25 mouse cellular contexts compared by ENCODE assay signal in genomic region chr9:58437541-58437940, GRCm38 (mm10). TPM values are rescaled to one million over a fixed set of nuclear protein-coding genes. Genes with fewer than 3 reads are reported as not detected.
DNase-seq lines count a peak whose midpoint lies in the region; ATAC-seq and TF ChIP-seq lines count a peak whose summit lies in the region.
"Had no signal": no experiment of that assay in that cellular context is flagged by ENCODE, and none has a peak within 500 bp of the region (broad histone marks: within the 10 kb centered on the region; RNA-seq: fewer than 3 reads in every experiment).

No protein-coding gene starts in this region.

- no peak overlapping the region for H3K4me2 ChIP-seq in forebrain, embryonic 12.5 days
- no peak overlapping the region for H3K4me2 ChIP-seq in forebrain, postnatal 0 days (ENCODE audit: low read depth)
- no peak overlapping the region for H3K4me2 ChIP-seq in hindbrain, postnatal 0 days (ENCODE audit: low read depth, low read length)
- H3K4me2 ChIP-seq in hindbrain, embryonic 11.5 days (replicated peaks; ENCODE audit: low read depth, low read length) = no peak overlapping the region
- no peak overlapping the region for H3K4me2 ChIP-seq in midbrain, embryonic 14.5 days (ENCODE audit: low read length)
- H3K4me2 ChIP-seq: embryonic facial prominence, embryonic 15.5 days; intestine, embryonic 15.5 days; liver, embryonic 13.5 days had no signal

- H3K36me3 ChIP-seq in forebrain, embryonic 12.5 days (replicated peaks) = no peaks in the 10 kb centered on the region
- H3K36me3 ChIP-seq in forebrain, postnatal 0 days (ENCODE audit: insufficient read depth) = no peaks in the 10 kb centered on the region
- H3K36me3 ChIP-seq in hindbrain, postnatal 0 days (ENCODE audit: insufficient read depth, low read length) = no peaks in the 10 kb centered on the region
- H3K36me3 ChIP-seq in hindbrain, embryonic 11.5 days (ENCODE audit: control insufficient read depth, insufficient read depth, low read length) = no peaks in the 10 kb centered on the region
- H3K36me3 ChIP-seq in midbrain, embryonic 14.5 days (ENCODE audit: control insufficient read depth, insufficient read depth, low read length) = no peaks in the 10 kb centered on the region
- no peaks in the 10 kb centered on the region for H3K36me3 ChIP-seq in midbrain, embryonic 10.5 days
- H3K36me3 ChIP-seq: embryonic facial prominence, embryonic 15.5 days; heart, embryonic 10.5 days; intestine, embryonic 15.5 days; liver, embryonic 13.5 days had no signal

- no peak for TF ChIP-seq CTCF in forebrain, postnatal 0 days (IDR thresholded peaks at IDR 0.05; ENCODE audit: low read depth)
- TF ChIP-seq CTCF in hindbrain, postnatal 0 days (IDR thresholded peaks at IDR 0.05; ENCODE audit: low read depth) = no peak

- 0 out of 2 replicates have a peak, but pooled peaks cover 6% of the 10 kb centered on the region for H3K27me3 ChIP-seq in forebrain, embryonic 12.5 days
- H3K27me3 ChIP-seq in forebrain, postnatal 0 days (ENCODE audit: insufficient read depth, low read length) = no peaks in the 10 kb centered on the region
- no peaks in the 10 kb centered on the region for H3K27me3 ChIP-seq in hindbrain, postnatal 0 days (ENCODE audit: insufficient read depth, low read length)
- no peaks in the 10 kb centered on the region for H3K27me3 ChIP-seq in hindbrain, embryonic 11.5 days (ENCODE audit: control insufficient read depth, insufficient read depth, low read length)
- H3K27me3 ChIP-seq in midbrain, embryonic 14.5 days (ENCODE audit: control insufficient read depth, insufficient read depth, low read length) = no peaks in the 10 kb centered on the region
- H3K27me3 ChIP-seq in midbrain, embryonic 10.5 days (ENCODE audit: low read depth, poor library complexity, severe bottlenecking) = peaks cover 16% of the 10 kb centered on the region
- H3K27me3 ChIP-seq: embryonic facial prominence, embryonic 15.5 days; intestine, embryonic 15.5 days; liver, embryonic 13.5 days had no signal

- H3K9me3 ChIP-seq in forebrain, embryonic 12.5 days = no peaks in the 10 kb centered on the region
- no peaks in the 10 kb centered on the region for H3K9me3 ChIP-seq in forebrain, postnatal 0 days (ENCODE audit: low read length)
- H3K9me3 ChIP-seq in hindbrain, postnatal 0 days (ENCODE audit: low read length) = no peaks in the 10 kb centered on the region
- H3K9me3 ChIP-seq in hindbrain, embryonic 11.5 days (ENCODE audit: control insufficient read depth, low read length) = no peaks in the 10 kb centered on the region
- no peaks in the 10 kb centered on the region for H3K9me3 ChIP-seq in midbrain, embryonic 14.5 days (ENCODE audit: control insufficient read depth, low read length)
- no peaks in the 10 kb centered on the region for H3K9me3 ChIP-seq in midbrain, embryonic 10.5 days (replicated peaks)
- H3K9me3 ChIP-seq: embryonic facial prominence, embryonic 15.5 days; heart, embryonic 10.5 days; intestine, embryonic 15.5 days; liver, embryonic 13.5 days had no signal

- peaks cover 39% of the 10 kb centered on the region for H3K4me1 ChIP-seq in forebrain, embryonic 12.5 days
- H3K4me1 ChIP-seq in forebrain, postnatal 0 days (ENCODE audit: insufficient read depth) = peaks cover 26% of the 10 kb centered on the region
- peaks cover 36% of the 10 kb centered on the region for H3K4me1 ChIP-seq in hindbrain, postnatal 0 days (ENCODE audit: insufficient read depth, low read length)
- no peaks in the 10 kb centered on the region for H3K4me1 ChIP-seq in hindbrain, embryonic 11.5 days (replicated peaks; ENCODE audit: control insufficient read depth, insufficient read depth, low read length)
- H3K4me1 ChIP-seq in midbrain, embryonic 14.5 days (ENCODE audit: control insufficient read depth, insufficient read depth, low read length) = peaks cover 33% of the 10 kb centered on the region
- peaks cover 46% of the 10 kb centered on the region for H3K4me1 ChIP-seq in midbrain, embryonic 10.5 days
- H3K4me1 ChIP-seq: liver, embryonic 13.5 days had no signal

- ATAC-seq in forebrain, embryonic 12.5 days (ENCODE audit: low FRiP score) = no peak
- no peak for ATAC-seq in forebrain, postnatal 0 days
- ATAC-seq in hindbrain, postnatal 0 days = no peak
- ATAC-seq in hindbrain, embryonic 11.5 days (ENCODE audit: low FRiP score) = no peak
- ATAC-seq in midbrain, embryonic 14.5 days (ENCODE audit: low FRiP score, low TSS enrichment) = no peak
- ATAC-seq: intestine, embryonic 15.5 days had no signal

- WGBS in forebrain, embryonic 12.5 days = 84% methylated on average over 11 of the region's 11 CpGs
- WGBS in forebrain, postnatal 0 days = 58% methylated on average over 11 of the region's 11 CpGs
- 41% methylated on average over 11 of the region's 11 CpGs for WGBS in hindbrain, postnatal 0 days
- WGBS in hindbrain, embryonic 11.5 days = 86% methylated on average over 11 of the region's 11 CpGs
- 63% methylated on average over 11 of the region's 11 CpGs for WGBS in midbrain, embryonic 14.5 days
- 93% methylated on average over 11 of the region's 11 CpGs for WGBS in midbrain, embryonic 10.5 days

- H3K9ac ChIP-seq in forebrain, embryonic 12.5 days = no peak overlapping the region
- H3K9ac ChIP-seq in forebrain, postnatal 0 days = no peak overlapping the region
- H3K9ac ChIP-seq in hindbrain, postnatal 0 days (replicated peaks; ENCODE audit: low read length) = no peak overlapping the region
- H3K9ac ChIP-seq in hindbrain, embryonic 11.5 days (ENCODE audit: low read depth, low read length) = no peak overlapping the region
- no peak overlapping the region for H3K9ac ChIP-seq in midbrain, embryonic 14.5 days (replicated peaks; ENCODE audit: low read length)
- H3K9ac ChIP-seq: embryonic facial prominence, embryonic 15.5 days; intestine, embryonic 15.5 days; liver, embryonic 13.5 days had no signal

- DNase-seq in forebrain, postnatal 0 days = no peak
- DNase-seq in hindbrain, postnatal 0 days (ENCODE audit: low spot score) = peak; percentile 24
- no peak for DNase-seq in hindbrain, embryonic 11.5 days (ENCODE audit: low spot score)
- DNase-seq in midbrain, embryonic 14.5 days = no peak
- no peak for DNase-seq in midbrain, embryonic 10.5 days (ENCODE audit: low spot score)
- DNase-seq in cerebellum, postnatal 10 days = no peak
- DNase-seq: adrenal gland, postnatal 10 days; cerebellum, adult 8-10 months; gastrocnemius, postnatal 10 days; heart, postnatal 4 days; kidney, adult 8-10 months; kidney, postnatal 10 days; liver, embryonic 13.5 days; lung, adult 2 months; lung, postnatal 14 days; right cerebral cortex, adult 18-20 months; right cerebral cortex, postnatal 4 days; thymus, postnatal 14 days had no signal

- H3K4me3 ChIP-seq in forebrain, embryonic 12.5 days (replicated peaks) = no peak overlapping the region
- H3K4me3 ChIP-seq in forebrain, postnatal 0 days (ENCODE audit: low read depth, low read length) = no peak overlapping the region
- no peak overlapping the region for H3K4me3 ChIP-seq in hindbrain, postnatal 0 days (ENCODE audit: low read length)
- no peak overlapping the region for H3K4me3 ChIP-seq in hindbrain, embryonic 11.5 days (ENCODE audit: low read depth, low read length)
- no peak overlapping the region for H3K4me3 ChIP-seq in midbrain, embryonic 14.5 days (replicated peaks; ENCODE audit: low read depth, low read length)
- no peak overlapping the region for H3K4me3 ChIP-seq in midbrain, embryonic 10.5 days
- H3K4me3 ChIP-seq: embryonic facial prominence, embryonic 15.5 days; heart, embryonic 10.5 days; intestine, embryonic 15.5 days; liver, embryonic 13.5 days had no signal

- H3K27ac ChIP-seq in forebrain, embryonic 12.5 days = 0 out of 2 replicates have a peak overlapping the region, but pooled peaks have one; percentile 19
- H3K27ac ChIP-seq in forebrain, postnatal 0 days (ENCODE audit: low read depth, low read length) = no peak overlapping the region
- H3K27ac ChIP-seq in hindbrain, postnatal 0 days = no peak overlapping the region
- H3K27ac ChIP-seq in hindbrain, embryonic 11.5 days (ENCODE audit: low read depth, low read length) = no peak overlapping the region
- H3K27ac ChIP-seq in midbrain, embryonic 14.5 days (replicated peaks; ENCODE audit: low read depth, low read length) = peak overlapping the region; percentile 77; the same call in 1 of the 2 replicates
- no peak overlapping the region for H3K27ac ChIP-seq in midbrain, embryonic 10.5 days (replicated peaks)
- H3K27ac ChIP-seq: embryonic facial prominence, embryonic 15.5 days; heart, embryonic 10.5 days; intestine, embryonic 15.5 days; liver, embryonic 13.5 days had no signal

RNA-seq across cellular contexts. Expression of gene Insyn1, which starts 50.9 kb away (rescaled TPM):
- polyA plus RNA-seq in forebrain, embryonic 12.5 days (2016; fragmentation: Nextera tagmentation; extraction: Ambion mirVana) = 4.0 and 4.7 TPM in 2 replicates
- 65.3 and 71.5 TPM in 2 replicates for total RNA-seq in forebrain, postnatal 0 days (2014; rRNA removed)
- polyA plus RNA-seq in forebrain, postnatal 0 days (2015; fragmentation: Nextera tagmentation; extraction: Ambion mirVana) = 6.0 TPM in 2 replicates
- 106 and 127 TPM in 2 replicates for total RNA-seq in hindbrain, postnatal 0 days (2014; rRNA removed)
- polyA plus RNA-seq in hindbrain, postnatal 0 days (2015; fragmentation: Nextera tagmentation; extraction: Ambion mirVana) = 7.4 and 8.7 TPM in 2 replicates
- polyA plus RNA-seq in hindbrain, embryonic 11.5 days (2014; fragmentation: Nextera tagmentation; extraction: Ambion mirVana) = 2.3 and 2.6 TPM in 2 replicates
- polyA plus RNA-seq in midbrain, embryonic 14.5 days (2014; fragmentation: Nextera tagmentation; extraction: Ambion mirVana) = 10.5 and 21.2 TPM in 2 replicates
- polyA plus RNA-seq in midbrain, embryonic 10.5 days (2016; fragmentation: Nextera tagmentation; extraction: Ambion mirVana) = 0.54 and 1.1 TPM in 2 replicates
- total RNA-seq: common myeloid progenitor, adult 5-6 weeks; granulocyte monocyte progenitor cell, adult 5-6 weeks; megakaryocyte, adult 5-6 weeks had no signal

Comparison
In these comparisons a context has a peak if more than half of its experiments do, and no peak if none do; other contexts are left out.
1. H3K27ac ChIP-seq: peak in forebrain, embryonic 12.5 days (single experiment) and midbrain, embryonic 14.5 days (single experiment); none in forebrain, postnatal 0 days (single experiment), hindbrain, postnatal 0 days (single experiment), hindbrain, embryonic 11.5 days (single experiment) and midbrain, embryonic 10.5 days (single experiment).